ENCODE assay signal across 16 mouse cellular contexts in the genomic region with DNA sequence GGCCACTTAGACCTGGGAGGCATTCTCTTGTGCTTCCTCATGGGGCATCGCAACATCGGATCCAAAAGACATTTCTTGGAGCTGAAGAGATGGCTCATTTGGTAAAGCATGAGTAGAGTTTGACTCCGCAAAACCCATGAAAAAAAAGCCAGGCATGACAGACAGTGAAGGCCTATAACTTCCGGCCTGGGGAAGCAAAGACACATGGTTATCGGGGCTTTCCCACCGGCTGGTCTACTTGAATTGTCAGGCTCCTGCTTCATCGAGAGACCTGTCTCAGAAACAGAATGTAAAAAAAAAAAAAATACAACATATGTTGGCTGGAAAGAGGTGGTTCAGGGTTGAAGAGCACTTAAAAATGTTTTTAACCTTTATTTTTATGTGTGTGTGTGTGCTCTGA.
"Had no signal": no experiment of that assay in that cellular context is flagged by ENCODE, and none has a peak within 500 bp of the region (broad histone marks: within the 10 kb centered on the region; RNA-seq: fewer than 3 reads in every experiment).

No protein-coding gene starts in this region.

- H3K4me3 ChIP-seq: neural tube, embryonic 13.5 days; neural tube, embryonic 15.5 days; stomach, embryonic 15.5 days had no signal

- H3K36me3 ChIP-seq: neural tube, embryonic 13.5 days; neural tube, embryonic 15.5 days; stomach, embryonic 15.5 days had no signal

- H3K9ac ChIP-seq: neural tube, embryonic 13.5 days; neural tube, embryonic 15.5 days; stomach, embryonic 15.5 days had no signal

- H3K4me1 ChIP-seq: stomach, embryonic 15.5 days had no signal

- H3K27me3 ChIP-seq: neural tube, embryonic 13.5 days; neural tube, embryonic 15.5 days; stomach, embryonic 15.5 days had no signal

- H3K4me2 ChIP-seq: neural tube, embryonic 13.5 days; neural tube, embryonic 15.5 days; stomach, embryonic 15.5 days had no signal

- H3K27ac ChIP-seq: neural tube, embryonic 13.5 days; neural tube, embryonic 15.5 days; stomach, embryonic 15.5 days; stomach, postnatal 0 days had no signal

- H3K9me3 ChIP-seq: neural tube, embryonic 13.5 days; neural tube, embryonic 15.5 days; stomach, embryonic 15.5 days had no signal

- DNase-seq: retina, postnatal 1 day; right cerebral cortex, adult 18-20 months; right cerebral cortex, postnatal 14 days; right cerebral cortex, postnatal 25 days; right cerebral cortex, postnatal 4 days; spleen, adult 18-20 months; thymus, adult 18-20 months; thymus, adult 2 months; thymus, postnatal 14 days; thymus, postnatal 25 days; thymus, postnatal 36 days; thymus, postnatal 4 days had no signal
